Mouse (Mus musculus) CH12.LX (cell line): Measurements from ENCODE around the gene C330021F23Rik. TPM values are rescaled to one million over a fixed set of nuclear protein-coding genes. Genes with fewer than 3 reads are reported as not detected.

ENCODE experiments used
- DNase-seq: peaks from one replicate; pipeline ENCODE4 v3.0.0-alpha.2; 2013; ENCODE audit errors: extremely low read depth
- H3K27ac ChIP-seq: 2 replicates; pipeline ENCODE4 v1.5.1; 2012; ENCODE audit warnings: low read depth, mild to moderate bottlenecking, control low read depth, moderate library complexity; ENCODE audit not compliant: insufficient read depth
- H3K27me3 ChIP-seq: replicated peaks from 2 replicates; pipeline ENCODE3; 2012; ENCODE audit warnings: inconsistent platforms
- H3K36me3 ChIP-seq, 2 experiments: replicated peaks in 1 of 2; 2 replicates each; pipeline versions ENCODE3 to v1.6.1; 2012; ENCODE audit warnings: inconsistent platforms in 1 of 2, low read length in 1 of 2, mild to moderate bottlenecking in 1 of 2, mixed read lengths in 1 of 2, moderate library complexity in 1 of 2; ENCODE audit not compliant: control insufficient read depth in 1 of 2, insufficient read depth in 1 of 2
- H3K4me1 ChIP-seq, 2 experiments: 2 replicates each; pipeline ENCODE4 v1.6.1; 2012; ENCODE audit warnings: inconsistent platforms in 1 of 2, moderate library complexity in 1 of 2; ENCODE audit not compliant: insufficient read depth in 2 of 2, control insufficient read depth in 1 of 2
- H3K4me2 ChIP-seq: 2 replicates; pipeline ENCODE4 v1.6.1; 2012; ENCODE audit warnings: low read depth, mild to moderate bottlenecking, control low read depth; ENCODE audit not compliant: poor library complexity, insufficient read depth, severe bottlenecking
- H3K4me3 ChIP-seq, 3 experiments: fragments of 150-350 bp in 1 of 3; sonication (generic) in 1 of 3; replicated peaks in 1 of 3; 2 replicates each; pipeline versions ENCODE3 to v1.5.1; 2011 to 2012; ENCODE audit warnings: low read depth in 2 of 3, low read length in 2 of 3, mild to moderate bottlenecking in 2 of 3, moderate library complexity in 2 of 3, control low read depth in 1 of 3, improper control_type of control experiment in 1 of 3, inconsistent platforms in 1 of 3, mixed read lengths in 1 of 3; ENCODE audit not compliant: poor library complexity in 1 of 3
- H3K79me2 ChIP-seq: replicated peaks from 2 replicates; pipeline ENCODE4 v1.6.1; 2012; ENCODE audit warnings: mild to moderate bottlenecking, moderate library complexity; ENCODE audit not compliant: control insufficient read depth, poor library complexity, insufficient read depth, severe bottlenecking; ENCODE audit errors: extremely low read depth
- H3K9ac ChIP-seq: 2 replicates; pipeline ENCODE4 v1.6.1; 2012; ENCODE audit warnings: low read depth, mild to moderate bottlenecking, control low read depth, moderate library complexity; ENCODE audit not compliant: insufficient read depth
- H3K9me3 ChIP-seq: replicated peaks from 2 replicates; pipeline ENCODE3; 2012; ENCODE audit warnings: low read length, inconsistent platforms, mixed read lengths
- CHD1 ChIP-seq: IDR thresholded peaks from 2 replicates; pipeline ENCODE4 v1.6.1; 2012; ENCODE audit warnings: low read depth, low read length, improper control_type of control experiment, inconsistent platforms
- CTCF ChIP-seq, 2 experiments: IDR thresholded peaks in 1 of 2; conservative IDR thresholded peaks in 1 of 2; 2 replicates each; pipeline ENCODE4 v1.5.1; 2011 to 2012; ENCODE audit warnings: low read depth in 2 of 2, low read length in 2 of 2, improper control_type of control experiment in 1 of 2, inconsistent platforms in 1 of 2, mild to moderate bottlenecking in 1 of 2, moderate library complexity in 1 of 2
- ELF1 ChIP-seq: IDR thresholded peaks from 2 replicates; pipeline ENCODE4 v1.6.1; 2014; ENCODE audit warnings: low read depth, mild to moderate bottlenecking, inconsistent platforms, low read length, improper control_type of control experiment
- ETS1 ChIP-seq: conservative IDR thresholded peaks from 2 replicates; pipeline ENCODE4 v1.6.1; 2012; ENCODE audit warnings: low read depth, mild to moderate bottlenecking, inconsistent platforms, low read length, improper control_type of control experiment, moderate library complexity
- GABPA ChIP-seq: IDR thresholded peaks from 2 replicates; pipeline ENCODE4 v1.6.1; 2012; ENCODE audit warnings: low read depth, low read length, improper control_type of control experiment, inconsistent platforms; ENCODE audit not compliant: insufficient replicate concordance
- HCFC1 ChIP-seq: IDR thresholded peaks from 2 replicates; pipeline ENCODE4 v1.6.1; 2012; ENCODE audit warnings: low read depth, mild to moderate bottlenecking, inconsistent platforms, low read length, improper control_type of control experiment
- IRF4 ChIP-seq: IDR thresholded peaks from 2 replicates; pipeline ENCODE4 v1.6.1; 2014; ENCODE audit warnings: low read depth, mild to moderate bottlenecking, inconsistent platforms, low read length, improper control_type of control experiment
- JUN ChIP-seq: IDR thresholded peaks from 2 replicates; pipeline ENCODE4 v1.6.1; 2011; ENCODE audit warnings: low read depth, mild to moderate bottlenecking, low read length, improper control_type of control experiment, moderate library complexity; ENCODE audit not compliant: insufficient read depth
- JUND ChIP-seq: conservative IDR thresholded peaks from 2 replicates; pipeline ENCODE4 v1.6.1; 2011; ENCODE audit warnings: low read depth, low read length, improper control_type of control experiment
- KAT2A ChIP-seq: IDR thresholded peaks from 2 replicates; pipeline ENCODE4 v1.6.1; 2012; ENCODE audit warnings: low read length, improper control_type of control experiment, inconsistent platforms; ENCODE audit not compliant: insufficient replicate concordance
- MAFK ChIP-seq: IDR thresholded peaks from 2 replicates; pipeline ENCODE4 v1.6.1; 2011; ENCODE audit warnings: low read length, improper control_type of control experiment; ENCODE audit not compliant: insufficient replicate concordance
- MAZ ChIP-seq: IDR thresholded peaks from 2 replicates; pipeline ENCODE4 v1.6.1; 2012; ENCODE audit warnings: low read depth, mild to moderate bottlenecking, inconsistent platforms, low read length, improper control_type of control experiment, moderate library complexity
- MEF2A ChIP-seq: IDR thresholded peaks from 2 replicates; pipeline ENCODE4 v1.6.1; 2014; ENCODE audit warnings: low read depth, mild to moderate bottlenecking, inconsistent platforms, low read length, improper control_type of control experiment, borderline replicate concordance
- MXI1 ChIP-seq: IDR thresholded peaks from 2 replicates; pipeline ENCODE4 v1.6.1; 2011; ENCODE audit warnings: mild to moderate bottlenecking, low read depth, low read length, improper control_type of control experiment
- NELFE ChIP-seq: IDR thresholded peaks from 2 replicates; pipeline ENCODE4 v1.6.1; 2011; ENCODE audit warnings: low read depth, low read length, improper control_type of control experiment
- PAX5 ChIP-seq: IDR thresholded peaks from 2 replicates; pipeline ENCODE4 v1.6.1; 2012; ENCODE audit warnings: low read length, inconsistent platforms, mixed read lengths
- POLR2AphosphoS2 ChIP-seq: IDR thresholded peaks from 2 replicates; pipeline ENCODE4 v1.6.1; 2011; ENCODE audit warnings: low read depth, low read length, improper control_type of control experiment
- RAD21 ChIP-seq: IDR thresholded peaks from 2 replicates; pipeline ENCODE4 v1.6.1; 2011; ENCODE audit warnings: low read depth, mild to moderate bottlenecking, low read length, improper control_type of control experiment, moderate library complexity
- SMC3 ChIP-seq: IDR thresholded peaks from 2 replicates; pipeline ENCODE4 v1.6.1; 2011; ENCODE audit warnings: low read depth, low read length, improper control_type of control experiment
- TBP ChIP-seq: conservative IDR thresholded peaks from 2 replicates; pipeline ENCODE4 v1.6.1; 2011; ENCODE audit warnings: low read depth, low read length, improper control_type of control experiment
- USF1 ChIP-seq: IDR thresholded peaks from 2 replicates; pipeline ENCODE4 v1.6.1; 2014; ENCODE audit warnings: low read depth, mild to moderate bottlenecking, inconsistent platforms, low read length, improper control_type of control experiment
- USF2 ChIP-seq: conservative IDR thresholded peaks from 2 replicates; pipeline ENCODE4 v1.6.1; 2011; ENCODE audit warnings: low read depth, low read length, improper control_type of control experiment
- ZKSCAN1 ChIP-seq: IDR thresholded peaks from 2 replicates; pipeline ENCODE4 v1.6.1; 2012; ENCODE audit warnings: low read depth, inconsistent platforms, low read length, improper control_type of control experiment, borderline replicate concordance
- ZMIZ1 ChIP-seq: IDR thresholded peaks from 2 replicates; pipeline ENCODE4 v1.6.1; 2012; ENCODE audit warnings: low read depth, mild to moderate bottlenecking, inconsistent platforms, low read length, improper control_type of control experiment
- ZNF384 ChIP-seq: IDR thresholded peaks from 2 replicates; pipeline ENCODE4 v1.6.1; 2012; ENCODE audit warnings: low read depth, low read length, improper control_type of control experiment, inconsistent platforms
- dilution Hi-C: fragments of 300-500 bp; cut with MboI; formaldehyde crosslinking; loops from 2 replicates; pipeline ENCODE4 v1.14.3; 2020; ENCODE audit warnings: low sequenced_read_pairs; ENCODE audit not compliant: extremely low pct_unique_long_range_greater_than_20kb, extremely low pct_ligation_motif_present
- in situ Hi-C: fragments of 300-500 bp; cut with MboI; formaldehyde crosslinking; loops from 3 replicates; pipeline ENCODE4 v1.14.3; 2019; ENCODE audit warnings: low sequenced_read_pairs, low pct_ligation_motif_present, low pct_unique_long_range_greater_than_20kb, mixed read lengths
- polyA plus RNA-seq: library from polyadenylated mRNA; unstranded; fragments of >175 nt; gene quantifications from 2 replicates; pipeline ENCODE4 v1.2.1, GENCODE M21; 2012; ENCODE audit warnings: low read depth; ENCODE audit not compliant: insufficient read length
- total RNA-seq, 2 experiments: library from RNA; depleted of rRNA; stranded (reverse); fragments of 300-350 nt in 1 of 2; fragments of >200 nt in 1 of 2; gene quantifications; 2 replicates each; pipeline ENCODE4 v1.2.3; 2012 to 2014

C330021F23Rik gene
- total and polyA plus RNA-seq, 3 experiments: 1.0 to 1.1 TPM; not detected in 1

DNA sequence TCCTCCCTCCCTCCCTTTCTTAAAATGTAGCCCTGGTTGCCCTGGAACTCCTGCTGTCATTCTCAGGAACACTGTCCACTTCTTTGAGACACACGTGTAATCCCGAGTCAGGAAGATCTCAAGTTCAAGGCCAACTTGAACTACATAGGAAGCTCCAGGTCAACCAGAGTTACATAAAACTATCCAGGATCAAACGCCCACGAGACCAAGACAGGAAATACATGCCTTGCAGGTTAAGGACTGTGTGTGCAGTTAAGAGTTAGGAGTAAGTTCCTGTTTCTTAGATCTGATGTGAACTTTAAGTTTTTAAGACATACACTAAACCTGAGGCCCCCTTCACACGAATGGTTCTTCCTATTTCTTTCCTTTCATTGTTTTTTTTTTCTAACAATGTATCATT lies 59.2 kb downstream of the C330021F23Rik start:
- H3K9me3 ChIP-seq: no peaks in the 10 kb centered on the region
- DNase-seq: no peak
- no peak overlapping the region for H3K4me3 ChIP-seq
- peaks cover 8 to 36% of the 10 kb centered on the region in 2 experiments for H3K36me3 ChIP-seq
- no peak overlapping the region for H3K9ac ChIP-seq
- H3K79me2 ChIP-seq: peaks cover 10% of the 10 kb centered on the region
- in situ Hi-C loops (loop anchor here (5.0 to 10.0 kb wide), 2 partner anchors 45 to 52 kb away; partner anchors contain the start of gene Fcor), dilution Hi-C loops (no loop called here)
- TF ChIP-seq ELF1 (no peak), TBP (no peak), MAFK (no peak), IRF4 (no peak), GABPA (no peak), HCFC1 (no peak), MXI1 (no peak), ETS1 (no peak), KAT2A (no peak), JUND (no peak), PAX5 (no peak), ZMIZ1 (no peak), ZKSCAN1 (no peak), USF1 (no peak), CHD1 (no peak), NELFE (no peak), MEF2A (no peak), MAZ (no peak), JUN (no peak)
- no peak overlapping the region for H3K4me2 ChIP-seq
- no peak overlapping the region for H3K27ac ChIP-seq
- H3K27me3 ChIP-seq: peaks cover 2% of the 10 kb centered on the region
- H3K4me1 ChIP-seq: peaks cover 6 to 30% of the 10 kb centered on the region in 2 experiments

DNA sequence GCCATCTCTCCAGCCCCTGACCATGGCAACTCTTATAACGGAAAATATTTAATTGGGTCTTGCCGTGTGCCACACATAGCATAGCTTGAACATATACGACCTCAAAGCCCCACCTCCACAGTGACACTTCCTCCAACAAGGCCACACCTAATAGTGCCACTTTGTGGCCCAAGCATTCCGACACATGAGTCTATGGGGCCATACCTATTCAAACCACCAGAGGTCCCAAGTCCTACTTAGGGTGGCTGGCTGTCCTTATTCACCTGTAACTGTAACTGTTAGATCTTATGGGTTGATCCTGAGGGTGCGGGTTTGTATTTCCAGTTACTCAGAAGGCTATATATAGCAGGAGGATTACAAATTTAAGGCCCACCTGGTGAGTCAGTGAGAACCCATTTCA lies 60.2 kb downstream of the C330021F23Rik start:
- no peak overlapping the region for H3K27ac ChIP-seq
- dilution Hi-C loops: no loop called here

More for the DNA sequence above, 60.2 kb downstream of the C330021F23Rik start:
- Histone ChIP-seq H3K4me3 (no peak overlapping the region), H3K4me2 (no peak overlapping the region), H3K9ac (no peak overlapping the region), H3K36me3 (peaks cover 6 to 39% of the 10 kb centered on the region in 2 experiments), H3K9me3 (no peaks in the 10 kb centered on the region), H3K79me2 (peaks cover 16% of the 10 kb centered on the region), H3K4me1 (peaks cover 4 to 31% of the 10 kb centered on the region in 2 experiments), H3K27me3 (peaks cover 2% of the 10 kb centered on the region)
- TF ChIP-seq POLR2AphosphoS2 (no peak), SMC3 (peak; percentile 66), USF2 (no peak), ZNF384 (no peak), CTCF (conservative IDR thresholded peaks at IDR 0.05 in 1 of 2, IDR thresholded peaks at IDR 0.05 in 1 of 2; ENCODE audit: low read depth in 2 of 2, low read length in 2 of 2) (peak; percentile 59 to 69), RAD21 (peak; percentile 22)
- in situ Hi-C loops: loop anchor here (5.0 to 10.0 kb wide), 2 partner anchors 44 to 53 kb away; partner anchors contain the start of gene Fcor
- DNase-seq: peak; percentile 64
